Mouse (Mus musculus) midbrain, embryonic 14.5 days (tissue): ENCODE data around the gene Selenos. TPM values are rescaled to one million over a fixed set of nuclear protein-coding genes. Genes with fewer than 3 reads are reported as not detected.

Source experiments
- ATAC-seq: fragments of 200-750 bp; cut with Nextera tagmentation; 2 replicates; pipeline ENCODE4 v1.8.0; 2017; ENCODE audit warnings: moderate number of reproducible peaks, moderate library complexity; ENCODE audit not compliant: low FRiP score, low TSS enrichment
- DNase-seq: peaks from one replicate; pipeline ENCODE4 v3.0.0-alpha.2; 2015
- H3K27ac ChIP-seq: fragments of 300-500 bp; sonication (generic); replicated peaks from 2 replicates; pipeline ENCODE4 v1.5.1; 2014; ENCODE audit warnings: mild to moderate bottlenecking, low read depth, low read length, moderate library complexity
- H3K27me3 ChIP-seq: fragments of 300-500 bp; sonication (generic); 2 replicates; pipeline ENCODE4 v1.6.1; 2014; ENCODE audit warnings: low read length, control low read depth, mixed read lengths; ENCODE audit not compliant: control insufficient read depth, insufficient read depth
- H3K36me3 ChIP-seq: fragments of 300-500 bp; sonication (generic); 2 replicates; pipeline ENCODE4 v1.6.1; 2014; ENCODE audit warnings: low read length, control low read depth; ENCODE audit not compliant: control insufficient read depth, insufficient read depth
- H3K4me1 ChIP-seq: fragments of 300-500 bp; sonication (generic); 2 replicates; pipeline ENCODE4 v1.6.1; 2014; ENCODE audit warnings: mild to moderate bottlenecking, antibody characterized with exemption, low read length, control low read depth; ENCODE audit not compliant: control insufficient read depth, insufficient read depth
- H3K4me2 ChIP-seq: fragments of 300-500 bp; sonication (generic); 2 replicates; pipeline ENCODE4 v1.6.1; 2014; ENCODE audit warnings: mild to moderate bottlenecking, low read length, moderate library complexity
- H3K4me3 ChIP-seq: fragments of 300-500 bp; sonication (generic); replicated peaks from 2 replicates; pipeline ENCODE4 v1.5.1; 2014; ENCODE audit warnings: low read depth, low read length
- H3K9ac ChIP-seq: fragments of 300-500 bp; sonication (generic); replicated peaks from 2 replicates; pipeline ENCODE4 v1.6.1; 2014; ENCODE audit warnings: mild to moderate bottlenecking, low read length, moderate library complexity
- H3K9me3 ChIP-seq: fragments of 300-500 bp; sonication (generic); 2 replicates; pipeline ENCODE4 v1.6.1; 2016; ENCODE audit warnings: low read length, control low read depth, mixed read lengths; ENCODE audit not compliant: control insufficient read depth
- WGBS: fragments of 180-500 bp; shearing (Covaris S2); extraction: QIAGEN DNeasy Blood & Tissue Kit; methylation state at CpG from one replicate; pipeline ENCODE4 v1.1.7; 2014; 5-methylcytosine and 5-hydroxymethylcytosine counted together
- polyA plus RNA-seq: library from polyadenylated mRNA; unstranded; fragments of >200 nt; fragmentation: Nextera tagmentation; extraction: Ambion mirVana; gene quantifications from 2 replicates; pipeline ENCODE4 v1.2.1, GENCODE M21; 2014

Selenos gene
- 78.3 and 79.9 TPM in 2 replicates for polyA plus RNA-seq

DNA sequence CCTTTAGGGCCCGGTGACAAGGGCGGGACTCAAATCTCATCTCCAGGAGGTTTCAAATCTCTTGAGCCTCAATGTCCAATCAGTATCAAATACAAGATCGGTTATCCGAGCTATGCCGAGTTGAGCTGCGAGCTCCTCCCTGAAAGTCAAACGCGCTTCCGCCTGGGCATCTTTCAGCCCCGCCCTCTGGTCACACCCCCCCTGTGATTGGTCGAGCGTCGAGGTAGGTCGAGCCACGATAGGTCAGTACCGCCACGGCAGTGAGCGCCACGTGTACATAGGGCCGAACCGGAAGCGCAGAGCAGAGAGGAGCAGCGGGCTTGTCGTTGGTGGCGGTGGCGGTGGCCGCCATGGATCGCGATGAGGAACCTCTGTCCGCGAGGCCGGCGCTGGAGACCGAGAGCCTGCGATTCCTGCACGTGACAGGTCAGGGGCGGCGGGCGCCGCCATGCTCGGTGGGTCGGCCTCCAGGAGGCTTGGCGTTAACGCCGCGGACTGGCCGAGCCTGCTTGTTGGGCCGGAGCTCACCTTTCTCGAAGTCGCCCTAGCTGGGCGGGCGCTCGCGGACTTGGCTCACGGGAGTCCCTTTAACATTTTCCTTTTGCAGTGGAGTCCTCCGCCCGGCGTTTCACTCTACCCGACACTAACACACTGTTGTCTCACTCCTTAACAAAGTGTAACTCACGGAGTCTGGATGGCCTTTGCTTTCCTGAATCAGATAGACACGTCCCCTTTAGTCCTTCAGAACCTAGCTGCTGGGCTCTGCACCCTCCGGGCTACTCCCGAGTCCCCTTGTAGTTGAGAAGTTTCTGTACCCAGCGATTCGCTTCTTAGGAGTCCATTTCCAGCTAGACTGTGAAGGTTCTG, at the start of gene Selenos:
Gene Selenos, plus strand, starts transcription at position 286 of the 867 bp plus-strand sequence.
- Histone ChIP-seq H3K4me3 (peak within 1 kb of the TSS; percentile 83), H3K4me1 (peaks cover 12% of the 10 kb centered on the region), H3K9ac (peak within 1 kb of the TSS; percentile 63), H3K9me3 (no peaks in the 10 kb centered on the region), H3K4me2 (peak within 1 kb of the TSS; percentile 91), H3K36me3 (peaks cover 44% of the 10 kb centered on the region), H3K27ac (peak within 1 kb of the TSS; percentile 69), H3K27me3 (no peaks in the 10 kb centered on the region)
- WGBS, result under 1% methylated on average over 65 of the region's 65 CpGs
- DNase-seq (peak; percentile 98), ATAC-seq (peak; percentile 100)

DNA sequence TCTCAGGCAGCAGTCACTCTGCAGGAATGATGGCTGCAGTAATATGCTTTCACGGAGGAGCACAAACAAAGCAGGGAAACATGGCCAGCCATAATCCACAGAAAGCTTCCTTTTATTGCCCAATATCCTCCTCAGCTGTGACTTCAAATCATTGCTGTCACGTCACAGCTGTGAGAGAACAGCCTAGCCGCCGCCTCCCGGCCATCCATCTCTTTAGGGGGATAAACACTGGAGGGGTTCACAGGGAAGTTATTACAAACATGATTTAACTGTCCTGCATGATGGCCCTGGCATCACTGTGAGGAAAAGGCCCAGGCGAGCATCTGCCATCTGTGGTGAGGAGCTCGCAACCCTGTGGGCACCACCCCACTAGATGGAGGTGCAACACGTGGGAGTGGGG, 42.6 kb upstream of the Selenos start:
- Histone ChIP-seq H3K4me1 (no peaks in the 10 kb centered on the region), H3K4me2 (no peak overlapping the region), H3K36me3 (no peaks in the 10 kb centered on the region), H3K27me3 (no peaks in the 10 kb centered on the region), H3K9me3 (no peaks in the 10 kb centered on the region), H3K4me3 (no peak overlapping the region), H3K27ac (no peak overlapping the region), H3K9ac (no peak overlapping the region)
- no peak for ATAC-seq
- 69% methylated on average over 8 of the region's 8 CpGs for WGBS
- no peak for DNase-seq

DNA sequence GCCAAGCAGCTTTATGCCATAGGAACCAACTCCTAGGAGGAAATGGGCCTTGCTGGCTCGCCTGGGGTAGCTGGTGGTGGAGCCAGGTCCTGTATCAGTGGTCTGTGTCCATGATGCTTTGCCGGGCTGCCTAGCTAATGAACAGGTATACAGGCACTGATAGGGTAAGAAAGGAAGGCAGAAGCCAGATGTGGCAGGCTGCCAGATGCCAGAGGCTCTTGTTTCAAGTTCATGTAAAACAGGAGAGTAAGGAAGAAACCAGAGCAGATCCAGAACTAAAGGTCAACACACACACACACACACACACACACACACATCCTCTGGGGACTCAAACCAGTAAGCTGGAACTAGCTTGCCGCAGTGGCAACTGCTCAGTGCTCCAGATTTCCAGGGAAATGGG, 41.2 kb upstream of the Selenos start:
- no peaks in the 10 kb centered on the region for H3K9me3 ChIP-seq
- ATAC-seq (no peak), DNase-seq (no peak)
- 80% methylated on average over 3 of the region's 3 CpGs for WGBS
- no peak overlapping the region for H3K4me2 ChIP-seq
- H3K27ac ChIP-seq, result no peak overlapping the region
- H3K36me3 ChIP-seq, result no peaks in the 10 kb centered on the region
- H3K27me3 ChIP-seq, result no peaks in the 10 kb centered on the region
- no peaks in the 10 kb centered on the region for H3K4me1 ChIP-seq
- no peak overlapping the region for H3K4me3 ChIP-seq
- no peak overlapping the region for H3K9ac ChIP-seq

DNA sequence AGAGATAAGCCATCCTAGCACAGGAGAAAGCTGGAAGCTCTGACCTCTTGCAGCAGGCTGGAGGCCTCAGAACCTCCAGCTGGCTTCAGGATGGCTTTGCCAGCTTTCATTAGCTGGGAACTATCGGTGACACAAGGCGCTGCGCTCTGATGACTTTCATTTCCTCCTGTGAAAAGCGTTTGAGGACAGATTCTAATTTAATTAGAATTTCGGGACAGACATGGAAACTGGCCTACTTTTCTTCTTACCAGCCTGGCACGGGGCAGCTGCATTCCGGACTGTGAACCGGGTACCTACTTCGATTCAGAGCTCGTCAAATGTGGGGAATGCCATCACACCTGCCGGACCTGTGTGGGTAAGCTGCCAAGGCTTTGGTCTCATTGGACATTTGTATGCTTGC, 40.7 kb upstream of the Selenos start:
- DNase-seq (no peak), ATAC-seq (no peak)
- Histone ChIP-seq H3K4me1 (no peaks in the 10 kb centered on the region), H3K9ac (no peak overlapping the region), H3K36me3 (no peaks in the 10 kb centered on the region), H3K27ac (no peak overlapping the region), H3K4me3 (no peak overlapping the region), H3K9me3 (no peaks in the 10 kb centered on the region), H3K4me2 (no peak overlapping the region), H3K27me3 (no peaks in the 10 kb centered on the region)
- WGBS, result 80% methylated on average over 11 of the region's 11 CpGs

DNA sequence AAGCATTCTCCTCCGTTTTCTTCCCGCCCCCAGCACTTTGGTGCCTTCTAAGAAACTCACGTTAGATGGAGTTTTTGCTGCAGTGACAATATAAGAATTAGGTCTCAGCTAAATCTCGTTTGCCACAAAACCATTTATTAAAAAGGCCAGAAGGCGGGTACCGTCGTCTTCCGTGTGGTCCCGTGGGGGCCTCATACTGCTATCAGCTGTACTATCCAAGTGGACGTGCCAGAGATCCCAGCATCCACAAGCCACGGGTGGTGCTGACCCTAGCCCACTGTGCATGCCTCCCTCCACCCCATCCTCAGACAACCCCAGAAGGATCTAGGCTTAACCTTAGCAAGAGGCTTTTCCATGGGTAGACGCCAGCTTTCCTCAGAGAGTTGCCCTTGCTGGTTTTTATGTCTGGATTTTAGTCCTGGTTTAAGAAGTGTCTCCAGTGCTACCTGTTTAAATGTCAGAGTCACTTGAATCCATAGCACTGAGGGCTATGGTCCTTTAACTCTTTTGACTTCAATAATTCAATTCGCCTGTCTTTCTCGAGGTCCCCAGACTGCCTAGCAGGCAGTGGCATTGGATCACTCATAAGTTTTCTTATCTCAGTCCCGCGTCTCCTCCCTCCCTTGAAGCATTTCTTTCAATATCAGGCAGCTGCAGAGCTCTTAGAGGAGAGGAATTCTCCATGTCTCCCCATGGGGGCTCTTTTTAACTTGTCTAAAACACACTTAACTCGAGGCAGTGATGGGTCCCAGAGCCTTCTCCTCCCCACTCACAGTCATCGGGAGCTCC, 39.2 kb upstream of the Selenos start:
- no peak overlapping the region for H3K4me2 ChIP-seq
- H3K4me1 ChIP-seq, result no peaks in the 10 kb centered on the region
- 75% methylated on average over 18 of the region's 18 CpGs for WGBS
- no peak for ATAC-seq
- no peaks in the 10 kb centered on the region for H3K9me3 ChIP-seq
- no peak overlapping the region for H3K4me3 ChIP-seq
- H3K9ac ChIP-seq, result no peak overlapping the region
- no peaks in the 10 kb centered on the region for H3K27me3 ChIP-seq
- no peak overlapping the region for H3K27ac ChIP-seq
- H3K36me3 ChIP-seq, result no peaks in the 10 kb centered on the region
- DNase-seq, result no peak

DNA sequence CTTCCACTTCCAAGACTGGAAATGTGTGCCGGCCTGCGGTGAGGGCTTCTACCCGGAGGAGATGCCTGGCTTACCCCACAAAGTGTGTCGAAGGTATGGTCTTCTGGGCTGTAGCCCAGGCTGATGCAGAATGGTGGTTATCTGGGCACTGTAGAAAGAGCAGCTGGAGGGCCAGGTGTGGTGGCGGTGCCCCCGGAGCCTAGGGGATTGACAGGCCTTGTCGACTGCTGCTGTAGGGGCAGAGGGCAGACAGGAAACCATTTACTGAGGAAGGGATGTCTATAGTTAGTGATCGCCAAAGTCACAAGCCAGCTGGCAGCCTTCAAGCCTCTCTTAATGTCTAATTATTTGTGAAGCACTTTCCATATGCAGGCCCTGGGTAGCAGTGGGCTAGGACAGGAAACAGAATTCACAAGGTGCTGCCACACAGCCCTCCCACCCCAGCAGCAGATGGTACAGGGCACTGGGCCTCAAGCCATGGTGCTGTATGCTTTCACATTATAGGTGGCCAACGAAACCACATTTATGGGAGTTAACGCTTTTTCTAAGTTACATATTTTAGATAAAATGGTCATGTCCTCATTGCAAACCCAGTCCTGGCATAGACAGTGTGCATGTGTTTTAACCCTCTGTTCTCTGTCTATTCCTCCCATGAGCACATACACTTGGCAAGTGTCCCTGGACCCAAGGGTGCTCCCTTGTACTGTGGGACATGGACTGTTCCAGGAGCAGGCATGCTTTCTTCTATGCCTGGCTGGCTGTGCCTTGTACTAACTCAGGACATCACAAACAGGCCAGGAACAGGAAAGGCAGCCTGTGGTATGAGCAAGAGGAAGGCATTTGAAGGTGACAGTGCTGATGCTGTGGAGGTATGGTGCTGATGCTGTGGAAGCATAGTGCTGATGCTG, 35.6 kb upstream of the Selenos start, which contains the start of gene Gm45213:
Gene Gm45213, plus strand, starts transcription at position 51 of the 908 bp plus-strand sequence.
- no peak within 1 kb of the TSS for H3K27ac ChIP-seq

DNA sequence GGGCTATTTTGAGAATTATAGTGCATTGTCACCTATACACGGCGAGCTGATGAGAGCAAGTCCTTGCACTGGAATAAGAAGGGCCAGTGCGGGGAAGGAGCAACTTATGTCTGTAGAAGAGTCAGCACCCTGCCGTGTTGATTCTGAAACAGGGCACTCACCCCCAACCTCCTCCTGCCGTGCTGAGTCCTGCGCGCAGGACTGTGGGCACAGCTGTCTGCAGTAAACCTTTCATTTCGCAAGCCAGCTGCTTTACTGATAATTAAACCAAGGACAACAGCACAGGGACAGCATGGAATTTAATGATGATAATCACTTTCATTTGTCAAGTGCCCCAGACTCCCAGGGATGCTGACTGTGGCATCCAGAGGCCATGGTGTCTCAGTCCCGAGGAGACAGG, 34.8 kb upstream of the Selenos start:
- Histone ChIP-seq H3K4me2 (no peak overlapping the region), H3K4me1 (no peaks in the 10 kb centered on the region), H3K27ac (no peak overlapping the region), H3K9me3 (no peaks in the 10 kb centered on the region), H3K36me3 (no peaks in the 10 kb centered on the region), H3K9ac (0 out of 2 replicates have a peak overlapping the region, but pooled peaks have one; percentile 2), H3K4me3 (no peak overlapping the region), H3K27me3 (no peaks in the 10 kb centered on the region)
- ATAC-seq (no peak), DNase-seq (no peak)
- 41% methylated on average over 9 of the region's 9 CpGs for WGBS

More for the DNA sequence above, 35.6 kb upstream of the Selenos start, which contains the start of gene Gm45213:
- Histone ChIP-seq H3K4me3 (no peak within 1 kb of the TSS), H3K36me3 (no peaks in the 10 kb centered on the region), H3K9me3 (no peaks in the 10 kb centered on the region), H3K4me1 (no peaks in the 10 kb centered on the region), H3K4me2 (no peak within 1 kb of the TSS), H3K27me3 (no peaks in the 10 kb centered on the region), H3K9ac (no peak within 1 kb of the TSS)
- DNase-seq (no peak), ATAC-seq (no peak)
- WGBS, result 84% methylated on average over 10 of the region's 10 CpGs
